Mouse (Mus musculus) myocyte (in vitro differentiated cells): ENCODE data around the gene Olr1.

Experiments
- CEBPB ChIP-seq: IDR thresholded peaks from 2 replicates; pipeline ENCODE4 v1.6.1; 2011; ENCODE audit warnings: mild to moderate bottlenecking, moderate library complexity; ENCODE audit not compliant: poor library complexity, insufficient read depth, severe bottlenecking
- E2F4 ChIP-seq: IDR thresholded peaks from one replicate; pipeline ENCODE4 v1.6.1; 2011; ENCODE audit warnings: mild to moderate bottlenecking, control low read depth, moderate library complexity; ENCODE audit not compliant: insufficient read depth
- MAX ChIP-seq: IDR thresholded peaks from one replicate; pipeline ENCODE4 v1.6.1; 2011; ENCODE audit warnings: low read depth, mild to moderate bottlenecking, control low read depth
- MYOD1 ChIP-seq, 3 experiments: IDR thresholded peaks; one replicate each; pipeline ENCODE4 v1.6.1; 2011; ENCODE audit warnings: control low read depth in 2 of 3, low read depth in 2 of 3, mild to moderate bottlenecking in 2 of 3, moderate library complexity in 1 of 3; ENCODE audit not compliant: insufficient read length in 2 of 3, control insufficient read depth in 1 of 3
- MYOG ChIP-seq, 3 experiments: IDR thresholded peaks; one replicate each; pipeline ENCODE4 v1.6.1; 2011; ENCODE audit warnings: control low read depth in 2 of 3, low read depth in 2 of 3, mild to moderate bottlenecking in 2 of 3; ENCODE audit not compliant: insufficient read length in 2 of 3, control insufficient read depth in 1 of 3, insufficient read depth in 1 of 3
- POLR2A ChIP-seq: IDR thresholded peaks from one replicate; pipeline ENCODE4 v1.6.1; 2011; ENCODE audit warnings: low read depth, mild to moderate bottlenecking, control low read depth, moderate library complexity; ENCODE audit not compliant: insufficient read length
- POLR2AphosphoS2 ChIP-seq: IDR thresholded peaks from one replicate; pipeline ENCODE4 v1.6.1; 2011; ENCODE audit warnings: low read depth, control low read depth; ENCODE audit not compliant: insufficient read length
- SRF ChIP-seq: IDR thresholded peaks from one replicate; pipeline ENCODE4 v1.6.1; 2011; ENCODE audit warnings: low read depth; ENCODE audit not compliant: control insufficient read depth, insufficient read length
- TCF12 ChIP-seq: IDR thresholded peaks from one replicate; pipeline ENCODE4 v1.6.1; 2011; ENCODE audit warnings: mild to moderate bottlenecking, control low read depth; ENCODE audit not compliant: poor library complexity, insufficient read depth, severe bottlenecking
- TCF3 ChIP-seq: IDR thresholded peaks from one replicate; pipeline ENCODE4 v1.6.1; 2011; ENCODE audit warnings: low read depth, control low read depth; ENCODE audit not compliant: insufficient read length
- USF1 ChIP-seq: IDR thresholded peaks from one replicate; pipeline ENCODE4 v1.6.1; 2011; ENCODE audit warnings: low read depth, mild to moderate bottlenecking, control low read depth, moderate library complexity

DNA sequence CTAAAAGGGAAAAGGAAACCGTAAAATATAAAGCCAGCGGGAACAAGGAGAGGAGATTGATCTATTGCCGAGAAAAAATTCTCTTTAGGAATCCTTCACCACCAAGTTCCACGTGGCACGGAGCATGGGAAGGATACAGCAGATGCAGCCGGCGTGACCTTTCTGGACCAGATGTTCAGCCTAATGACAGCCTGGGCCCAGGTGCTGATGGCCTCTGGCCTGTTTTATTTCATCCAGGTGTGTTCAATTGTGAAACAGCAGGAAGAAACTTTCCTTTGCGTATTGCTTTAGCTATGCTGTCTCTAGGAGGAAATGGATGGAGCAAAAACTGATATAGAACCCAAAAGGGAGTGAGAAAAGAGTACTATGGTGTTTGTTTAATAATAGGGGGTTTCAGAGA is 5.9 kb upstream of the Olr1 start:
- TF ChIP-seq MYOD1 (IDR thresholded peaks at IDR 0.05; ENCODE audit: control insufficient read depth in 1 of 3, insufficient read length in 2 of 3, low read depth in 2 of 3) (peak in 1 of 3 experiments; percentile 5), MAX (no peak), POLR2A (no peak), E2F4 (no peak), CEBPB (no peak), MYOG (IDR thresholded peaks at IDR 0.05; ENCODE audit: control insufficient read depth in 1 of 3, insufficient read depth in 1 of 3, insufficient read length in 2 of 3, low read depth in 2 of 3) (no peak), POLR2AphosphoS2 (no peak), TCF3 (no peak), TCF12 (no peak), SRF (no peak), USF1 (no peak)
